Comparison of ENCODE assay signal across 9 mouse cellular contexts in genomic region chr7:30325364-30325763, GRCm38 (mm10). TPM values are rescaled to one million over a fixed set of nuclear protein-coding genes. Genes with fewer than 3 reads are reported as not detected.
DNase-seq lines count a peak whose midpoint lies in the region; ATAC-seq lines count a peak whose summit lies in the region.
"Had no signal": no experiment of that assay in that cellular context is flagged by ENCODE, and none has a peak within 500 bp of the region (broad histone marks: within the 10 kb centered on the region; RNA-seq: fewer than 3 reads in every experiment).

No protein-coding gene starts in this region.

- intact Hi-C loops in heart, postnatal 25 days (cut with DNase I) = no loop called here

- 39% methylated on average over 2 of the region's 2 CpGs for WGBS in liver, embryonic 12.5 days (ENCODE audit: insufficient replicate concordance)

- DNase-seq in adrenal gland, postnatal 36 days = peak; percentile 35 to 41
- no peak for DNase-seq in adrenal gland, adult 18-20 months (ENCODE audit: low spot score in 2 of 2)
- DNase-seq in liver = peak; percentile 60
- DNase-seq in cerebellum, postnatal 36 days = peak; percentile 47 to 64
- DNase-seq in thymus, postnatal 36 days = peak; percentile 64 to 67
- no peak for DNase-seq in heart, postnatal 25 days (ENCODE audit: low spot score)

- H3K4me1 ChIP-seq in liver, embryonic 12.5 days = peaks cover 23% of the 10 kb centered on the region

- no peak overlapping the region for H3K4me3 ChIP-seq in liver, embryonic 12.5 days

- H3K36me3 ChIP-seq in liver, embryonic 12.5 days = no peaks in the 10 kb centered on the region

- no peak overlapping the region for H3K4me2 ChIP-seq in liver, embryonic 12.5 days

- no peak for ATAC-seq in liver, embryonic 12.5 days
- ATAC-seq in megakaryocyte, adult 5-6 weeks (ENCODE audit: poor library complexity, severe bottlenecking) = peak; percentile 56

- no peaks in the 10 kb centered on the region for H3K9me3 ChIP-seq in liver, embryonic 12.5 days (replicated peaks)

- H3K27ac ChIP-seq in liver, embryonic 12.5 days = no peak overlapping the region

- peaks cover 17% of the 10 kb centered on the region for H3K27me3 ChIP-seq in liver, embryonic 12.5 days (replicated peaks)

- no peak overlapping the region for H3K9ac ChIP-seq in liver, embryonic 12.5 days

RNA-seq across cellular contexts. Expression of gene Sdhaf1, which starts 1.7 kb away (rescaled TPM):
- total RNA-seq in adrenal gland, postnatal 36 days (2021) = 10 to 100 TPM; 13.2 to 16.0 TPM
- total RNA-seq in adrenal gland, adult 18-20 months (2021) = 10 to 100 TPM in 1 of 2 experiments, 1 to 10 TPM in 1; 8.8 to 12.0 TPM
- 8.1 and 8.2 TPM in 2 replicates for polyA plus RNA-seq in liver, embryonic 12.5 days (2016; fragmentation: Nextera tagmentation; extraction: Ambion mirVana)
- 3.7 and 5.1 TPM in 2 replicates for total RNA-seq in megakaryocyte, adult 5-6 weeks (2015)
- total RNA-seq in megakaryocyte, adult 5-6 weeks (2017) = 5.8 and 5.9 TPM in 2 replicates
- 10 to 100 TPM; 12.1 to 12.3 TPM for total RNA-seq in heart, postnatal 25 days (2021)

RNA-seq across cellular contexts. Expression of gene E130208F15Rik, which starts 3.8 kb away (rescaled TPM):
- 1 to 10 TPM in 1 of 2 experiments, under 1 TPM in 1; 0.93 to 1.3 TPM for total RNA-seq in adrenal gland, postnatal 36 days (2021)
- total RNA-seq in adrenal gland, adult 18-20 months (2021) = 1 to 10 TPM in 1 of 2 experiments, under 1 TPM in 1; 0.63 to 1.0 TPM
- polyA plus RNA-seq in liver, embryonic 12.5 days (2016; fragmentation: Nextera tagmentation; extraction: Ambion mirVana) = 2.3 and 2.9 TPM in 2 replicates
- 0.11 TPM in 1 of 2 replicates, not detected in the other for total RNA-seq in megakaryocyte, adult 5-6 weeks (2015)
- 0.57 and 0.88 TPM in 2 replicates for total RNA-seq in megakaryocyte, adult 5-6 weeks (2017)
- under 1 TPM; 0.45 to 0.99 TPM for total RNA-seq in heart, postnatal 25 days (2021)
- polyA plus RNA-seq: heart, embryonic 14.5 days had no signal

RNA-seq across cellular contexts. Expression of gene Syne4, which starts 10.8 kb away (rescaled TPM):
- total RNA-seq in adrenal gland, postnatal 36 days (2021) = 10 to 100 TPM; 21.8 to 49.1 TPM
- total RNA-seq in adrenal gland, adult 18-20 months (2021) = 10 to 100 TPM; 21.8 to 31.5 TPM
- polyA plus RNA-seq in liver, embryonic 12.5 days (2016; fragmentation: Nextera tagmentation; extraction: Ambion mirVana) = 11.7 and 12.1 TPM in 2 replicates
- total RNA-seq in megakaryocyte, adult 5-6 weeks (2015) = 0.58 and 1.9 TPM in 2 replicates
- total RNA-seq in megakaryocyte, adult 5-6 weeks (2017) = 0.49 and 1.1 TPM in 2 replicates
- total RNA-seq in heart, postnatal 25 days (2021) = 1 to 10 TPM in 1 of 2 experiments, under 1 TPM in 1; 0.65 to 1.3 TPM

RNA-seq across cellular contexts. Expression of gene Alkbh6, which starts 16.8 kb away (rescaled TPM):
- total RNA-seq in adrenal gland, postnatal 36 days (2021) = 10 to 100 TPM; 56.9 to 81.3 TPM
- 10 to 100 TPM; 56.3 to 74.8 TPM for total RNA-seq in adrenal gland, adult 18-20 months (2021)
- polyA plus RNA-seq in liver, embryonic 12.5 days (2016; fragmentation: Nextera tagmentation; extraction: Ambion mirVana) = 24.2 and 24.5 TPM in 2 replicates
- 18.2 and 24.2 TPM in 2 replicates for total RNA-seq in megakaryocyte, adult 5-6 weeks (2015)
- total RNA-seq in megakaryocyte, adult 5-6 weeks (2017) = 19.0 and 22.3 TPM in 2 replicates
- 10 to 100 TPM; 23.1 to 24.6 TPM for total RNA-seq in heart, postnatal 25 days (2021)

RNA-seq across cellular contexts. Expression of gene Clip3, which starts 33.8 kb away (rescaled TPM):
- 10 to 100 TPM; 16.6 to 18.3 TPM for total RNA-seq in adrenal gland, postnatal 36 days (2021)
- 10 to 100 TPM; 22.6 to 24.3 TPM for total RNA-seq in adrenal gland, adult 18-20 months (2021)
- polyA plus RNA-seq in liver, embryonic 12.5 days (2016; fragmentation: Nextera tagmentation; extraction: Ambion mirVana) = 3.2 and 4.8 TPM in 2 replicates
- 0.04 TPM in 1 of 2 replicates, not detected in the other for total RNA-seq in megakaryocyte, adult 5-6 weeks (2015)
- total RNA-seq in megakaryocyte, adult 5-6 weeks (2017) = not detected in 2 replicates
- total RNA-seq in heart, postnatal 25 days (2021) = 1 to 10 TPM; 7.0 to 7.7 TPM

Comparison
In these comparisons a context has a peak if more than half of its experiments do, and no peak if none do; other contexts are left out.
1. DNase-seq: peak in adrenal gland, postnatal 36 days (2 of 2), liver (single experiment), cerebellum, postnatal 36 days (2 of 2) and thymus, postnatal 36 days (2 of 2); none in adrenal gland, adult 18-20 months (0 of 2) and heart, postnatal 25 days (single experiment).
2. RNA of gene Syne4, which starts 10.8 kb away (total RNA-seq): 21.8 to 49.1 TPM in adrenal gland, postnatal 36 days and 21.8 to 31.5 TPM in adrenal gland, adult 18-20 months; 0.65 to 1.3 TPM in heart, postnatal 25 days and 0.49 to 1.9 TPM in megakaryocyte, adult 5-6 weeks; every median in the first group is over 4 times any median in the second.